Mouse (Mus musculus) small intestine, adult 2 months (tissue): ENCODE measurements at regions not wholly inside any gene's neighbourhood (a gene's known extent, or its start where the extent isn't known, plus 50 kb on each side); places are given as distances from the start of the nearest gene placed in this dataset.

Experiments
- H3K27ac ChIP-seq: fragments of 200-500 bp; 2 replicates; pipeline ENCODE4 v1.5.1; 2012; ENCODE audit warnings: low read depth, low read length, control low read depth, inconsistent platforms; ENCODE audit not compliant: insufficient read depth
- H3K27me3 ChIP-seq: fragments of 200-500 bp; 2 replicates; pipeline ENCODE4 v1.6.1; 2012; ENCODE audit warnings: mild to moderate bottlenecking, moderate library complexity, low read length, inconsistent platforms; ENCODE audit not compliant: control insufficient read depth, insufficient read depth
- H3K36me3 ChIP-seq: fragments of 200-500 bp; 2 replicates; pipeline ENCODE4 v1.6.1; 2012; ENCODE audit warnings: mild to moderate bottlenecking, low read length, control low read depth, inconsistent platforms; ENCODE audit not compliant: control insufficient read depth, insufficient read depth
- H3K4me1 ChIP-seq: fragments of 200-500 bp; 2 replicates; pipeline ENCODE4 v1.6.1; 2012; ENCODE audit warnings: low read length, inconsistent platforms, mixed read lengths; ENCODE audit not compliant: control insufficient read depth, insufficient read depth, insufficient read length
- H3K4me3 ChIP-seq: fragments of 200-500 bp; 2 replicates; pipeline ENCODE4 v1.5.1; 2012; ENCODE audit warnings: low read depth, mild to moderate bottlenecking, control low read depth, inconsistent platforms, low read length, moderate library complexity
- CTCF ChIP-seq: fragments of 200-500 bp; IDR thresholded peaks from 2 replicates; pipeline ENCODE4 v1.5.1; 2012; ENCODE audit warnings: low read depth, mild to moderate bottlenecking, control low read depth, inconsistent platforms, low read length, moderate library complexity, mixed read lengths; ENCODE audit not compliant: insufficient replicate concordance, insufficient read length; ENCODE audit errors: extremely low read depth
- POLR2A ChIP-seq: fragments of 200-500 bp; IDR thresholded peaks from 2 replicates; pipeline ENCODE4 v1.6.1; 2012; ENCODE audit warnings: low read depth, mild to moderate bottlenecking, control low read depth, inconsistent platforms, low read length, moderate library complexity
- WGBS: fragments of 180-500 bp; shearing (Covaris S2); methylation state at CpG from one replicate; pipeline ENCODE4 v1.1.7; 2018; 5-methylcytosine and 5-hydroxymethylcytosine counted together

DNA sequence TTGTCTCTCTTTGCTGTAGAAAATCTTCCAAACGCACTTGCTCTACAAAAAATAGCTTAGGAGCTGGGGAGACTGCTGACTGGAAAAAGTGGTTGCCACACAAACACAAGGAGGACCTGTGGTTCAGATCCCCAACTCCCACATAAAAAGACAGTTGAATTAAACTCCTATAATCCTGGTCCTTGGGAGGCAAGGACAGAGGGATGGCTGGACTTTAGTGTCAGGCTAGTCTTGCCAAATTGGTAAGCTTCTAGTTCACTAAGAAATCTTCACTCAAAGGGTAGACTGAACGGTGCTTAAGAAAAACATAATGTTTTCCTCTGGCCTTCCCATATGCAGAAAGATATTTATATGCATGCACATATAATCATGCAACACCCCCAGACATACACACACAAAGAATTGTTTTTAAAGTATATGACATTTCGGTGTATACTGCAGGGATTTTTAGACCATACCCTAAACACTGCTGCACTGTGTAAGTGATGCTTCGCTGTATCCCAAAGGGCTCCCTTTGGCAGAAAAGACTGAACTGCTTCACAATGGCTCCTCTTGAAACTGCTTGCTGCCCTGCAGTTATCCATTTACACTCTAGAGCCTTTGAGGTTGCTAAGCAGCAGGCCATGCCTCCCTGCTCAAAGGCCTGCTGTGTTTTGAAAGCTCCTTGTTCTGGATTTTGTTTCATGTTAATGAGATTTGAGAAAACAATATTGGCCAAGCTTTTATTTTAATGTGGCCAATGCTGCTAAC lies 1299.3 kb downstream of the Zfp704 start:
- H3K27me3 ChIP-seq = no peaks in the 10 kb centered on the region
- TF ChIP-seq POLR2A (no peak), CTCF (no peak)
- no peaks in the 10 kb centered on the region for H3K36me3 ChIP-seq
- H3K4me1 ChIP-seq = no peaks in the 10 kb centered on the region
- H3K27ac ChIP-seq = no peak overlapping the region
- no peak overlapping the region for H3K4me3 ChIP-seq
- WGBS = 80% methylated on average over 4 of the region's 4 CpGs

DNA sequence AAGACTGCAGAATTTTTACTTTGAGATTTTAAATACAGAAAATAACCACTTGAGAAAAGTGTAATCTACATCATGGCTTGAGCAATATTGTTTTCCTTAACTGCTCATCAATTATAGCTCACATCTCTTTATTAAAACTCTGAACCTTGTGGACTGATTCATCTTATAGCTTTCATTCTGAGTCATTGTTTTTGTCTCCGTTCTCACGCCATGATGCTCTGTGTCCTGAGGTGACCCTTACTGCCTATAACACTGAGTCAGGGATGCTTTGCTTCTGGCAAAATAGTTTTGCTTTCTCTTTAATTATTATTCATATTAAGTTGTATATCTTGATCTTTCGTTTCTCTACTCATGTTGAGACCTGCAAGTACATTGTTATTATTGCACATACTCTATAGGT lies 1302.6 kb downstream of the Zfp704 start:
- Histone ChIP-seq H3K4me3 (no peak overlapping the region), H3K27me3 (no peaks in the 10 kb centered on the region), H3K4me1 (no peaks in the 10 kb centered on the region), H3K27ac (no peak overlapping the region), H3K36me3 (no peaks in the 10 kb centered on the region)
- no peak for TF ChIP-seq POLR2A
- TF ChIP-seq CTCF = no peak
- WGBS = 71% methylated on average over 3 of the region's 3 CpGs

DNA sequence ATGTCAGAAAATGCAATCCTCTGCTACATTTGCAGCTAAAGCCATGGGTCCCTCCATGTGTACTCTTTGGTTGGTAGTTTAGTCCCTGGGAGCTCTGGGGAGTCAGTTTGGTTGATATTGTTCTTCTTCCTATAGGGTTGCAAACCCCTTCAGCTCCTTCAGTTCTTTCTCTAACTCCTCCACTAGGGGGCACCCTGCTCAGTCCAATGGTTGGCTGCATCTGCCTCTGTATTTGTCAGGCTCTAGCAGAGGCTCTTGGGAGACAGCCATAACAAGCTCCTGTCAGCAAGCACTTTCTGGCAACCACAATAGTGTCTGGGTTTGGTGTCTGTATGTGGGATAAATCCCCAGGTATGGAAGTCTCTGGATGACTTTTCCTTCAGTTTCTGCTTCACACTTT lies 1305.1 kb downstream of the Zfp704 start:
- H3K4me3 ChIP-seq = no peak overlapping the region
- TF ChIP-seq CTCF (no peak), POLR2A (no peak)
- H3K36me3 ChIP-seq = no peaks in the 10 kb centered on the region
- H3K27ac ChIP-seq = no peak overlapping the region
- no peaks in the 10 kb centered on the region for H3K4me1 ChIP-seq
- H3K27me3 ChIP-seq = no peaks in the 10 kb centered on the region

DNA sequence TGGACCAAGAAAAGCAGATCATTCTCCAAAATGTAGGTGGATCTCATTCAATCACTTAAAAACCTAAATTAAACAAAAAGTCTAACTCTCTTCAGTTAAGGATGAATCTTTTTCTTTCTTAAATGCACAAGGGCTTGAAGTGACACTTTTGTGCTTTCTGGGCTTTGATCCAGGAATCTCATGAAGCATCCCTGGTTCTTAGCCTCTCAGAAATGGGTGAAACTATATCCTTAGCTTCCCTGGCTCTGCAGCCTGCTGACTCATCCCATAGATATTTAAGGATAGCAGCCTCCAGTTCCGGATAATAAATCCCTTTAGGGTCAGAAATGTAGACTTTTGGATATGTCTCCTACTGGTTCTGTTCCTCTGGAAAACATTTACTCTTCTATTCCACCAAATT lies 1316.8 kb downstream of the Zfp704 start:
- TF ChIP-seq CTCF = no peak
- no peak for TF ChIP-seq POLR2A
- 49% methylated on average over 1 of the region's 1 CpGs for WGBS
- H3K4me1 ChIP-seq = no peaks in the 10 kb centered on the region
- no peak overlapping the region for H3K27ac ChIP-seq
- H3K4me3 ChIP-seq = no peak overlapping the region
- no peaks in the 10 kb centered on the region for H3K27me3 ChIP-seq
- H3K36me3 ChIP-seq = no peaks in the 10 kb centered on the region

DNA sequence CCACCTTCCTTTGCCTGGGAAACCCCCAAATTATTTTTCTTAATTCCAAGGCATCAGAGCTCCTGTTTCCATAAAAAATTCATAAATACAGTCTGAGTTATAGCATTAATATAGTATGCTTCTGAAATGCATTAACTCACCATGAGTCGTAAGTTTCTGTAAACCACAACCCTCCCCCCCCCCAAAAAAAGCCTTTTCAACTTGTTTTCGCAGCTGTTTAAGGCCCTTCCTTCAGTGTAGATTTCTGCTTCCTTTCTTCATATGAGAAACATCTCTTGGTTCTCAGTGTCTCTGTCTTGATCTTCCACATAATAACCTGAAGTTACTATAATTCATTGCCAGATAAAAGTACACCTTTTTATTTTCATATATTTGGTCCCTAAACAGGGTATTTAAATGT lies 1320.3 kb downstream of the Zfp704 start:
- H3K4me3 ChIP-seq = no peak overlapping the region
- H3K27ac ChIP-seq = no peak overlapping the region
- H3K36me3 ChIP-seq = no peaks in the 10 kb centered on the region
- no peaks in the 10 kb centered on the region for H3K4me1 ChIP-seq
- WGBS = 78% methylated on average over 2 of the region's 2 CpGs
- no peaks in the 10 kb centered on the region for H3K27me3 ChIP-seq
- TF ChIP-seq POLR2A (no peak), CTCF (no peak)

DNA sequence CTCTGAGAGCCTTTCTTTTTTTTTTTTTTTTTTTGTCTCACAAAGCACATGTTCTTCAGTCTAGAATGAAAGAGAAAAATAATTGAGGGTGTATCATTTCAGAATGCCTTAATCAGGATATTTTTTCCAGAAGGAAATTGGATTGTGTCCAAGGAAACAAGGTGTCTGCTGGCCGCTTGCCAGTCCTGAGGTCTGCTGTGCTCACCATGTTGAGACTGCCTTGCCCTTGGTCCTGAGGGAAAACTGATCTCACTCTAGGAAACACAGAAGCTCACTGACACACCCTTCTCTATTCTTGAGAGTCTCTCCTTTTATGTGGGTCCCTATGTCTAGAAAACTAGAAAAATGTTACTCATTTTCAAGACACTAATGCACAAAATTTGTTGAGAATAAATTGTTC lies 1321.4 kb downstream of the Zfp704 start:
- no peaks in the 10 kb centered on the region for H3K36me3 ChIP-seq
- H3K4me3 ChIP-seq = no peak overlapping the region
- TF ChIP-seq CTCF (no peak), POLR2A (no peak)
- H3K27ac ChIP-seq = no peak overlapping the region
- 17% methylated on average over 1 of the region's 1 CpGs for WGBS
- H3K27me3 ChIP-seq = no peaks in the 10 kb centered on the region
- no peaks in the 10 kb centered on the region for H3K4me1 ChIP-seq

DNA sequence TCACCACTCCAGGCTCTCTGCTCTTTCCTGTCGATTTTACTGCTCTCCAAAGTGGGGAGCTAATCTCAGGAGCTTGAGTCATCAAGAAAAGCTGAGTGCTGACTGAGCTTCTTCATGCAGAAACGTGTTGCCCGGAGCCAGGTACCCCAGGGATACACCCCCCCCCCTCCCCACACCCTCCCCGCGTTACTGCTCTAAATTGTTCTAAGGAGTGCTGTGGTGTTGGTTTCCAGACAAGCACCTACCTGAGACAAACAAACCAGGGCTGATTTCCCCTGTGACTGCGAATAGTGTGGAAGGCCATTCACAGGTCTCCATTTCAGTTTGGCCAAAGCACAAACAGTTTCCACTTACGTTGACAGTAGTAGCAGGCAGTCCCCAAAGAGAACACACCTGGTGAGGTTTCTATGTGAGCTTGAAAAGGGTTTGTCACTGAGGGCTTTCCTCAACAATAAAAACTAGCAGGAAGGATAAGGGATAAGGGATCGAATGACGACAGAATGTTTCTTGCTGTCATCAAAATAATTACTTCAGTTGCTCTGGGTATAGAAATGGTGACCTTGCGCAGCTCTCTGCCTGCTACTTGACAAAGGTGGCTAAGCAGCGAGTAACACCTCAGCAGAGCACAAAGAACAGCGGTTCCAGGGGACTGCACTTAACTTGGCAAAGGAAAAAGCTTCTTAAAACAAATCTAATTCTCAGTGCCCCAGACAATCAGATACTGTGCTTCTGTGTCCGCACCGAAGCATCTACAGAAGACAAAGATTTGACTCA lies 1325.0 kb downstream of the Zfp704 start:
- WGBS = 72% methylated on average over 14 of the region's 14 CpGs
- no peak for TF ChIP-seq CTCF
- TF ChIP-seq POLR2A = no peak

DNA sequence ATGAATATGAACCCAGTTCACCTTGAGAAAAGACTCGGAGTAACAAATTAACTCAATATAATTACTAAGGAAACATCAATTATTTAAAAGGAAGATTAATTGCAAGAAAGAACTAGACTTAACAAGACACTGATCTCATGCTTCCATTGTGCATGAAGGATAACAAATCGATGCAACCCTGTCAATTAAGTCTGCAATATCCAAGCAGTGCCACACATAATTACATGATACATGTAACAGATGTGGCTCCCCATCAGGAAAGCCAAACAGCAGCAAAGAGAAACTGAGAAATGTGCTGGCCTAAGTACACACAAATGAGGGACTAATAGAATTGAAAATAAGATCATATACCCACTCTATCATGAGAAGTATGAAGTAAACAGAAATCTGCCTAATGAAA lies 1327.5 kb downstream of the Zfp704 start:
- 59% methylated on average over 2 of the region's 2 CpGs for WGBS
- H3K27ac ChIP-seq = no peak overlapping the region
- TF ChIP-seq POLR2A (no peak), CTCF (no peak)

More for the DNA sequence above, 1325.0 kb downstream of the Zfp704 start:
- Histone ChIP-seq H3K36me3 (no peaks in the 10 kb centered on the region), H3K27ac (no peak overlapping the region), H3K4me3 (no peak overlapping the region), H3K4me1 (no peaks in the 10 kb centered on the region), H3K27me3 (no peaks in the 10 kb centered on the region)

More for the DNA sequence above, 1327.5 kb downstream of the Zfp704 start:
- Histone ChIP-seq H3K4me3 (no peak overlapping the region), H3K36me3 (no peaks in the 10 kb centered on the region), H3K27me3 (no peaks in the 10 kb centered on the region), H3K4me1 (no peaks in the 10 kb centered on the region)
